Mouse (Mus musculus): ENCODE data around the gene Fbxl2.

DNA sequence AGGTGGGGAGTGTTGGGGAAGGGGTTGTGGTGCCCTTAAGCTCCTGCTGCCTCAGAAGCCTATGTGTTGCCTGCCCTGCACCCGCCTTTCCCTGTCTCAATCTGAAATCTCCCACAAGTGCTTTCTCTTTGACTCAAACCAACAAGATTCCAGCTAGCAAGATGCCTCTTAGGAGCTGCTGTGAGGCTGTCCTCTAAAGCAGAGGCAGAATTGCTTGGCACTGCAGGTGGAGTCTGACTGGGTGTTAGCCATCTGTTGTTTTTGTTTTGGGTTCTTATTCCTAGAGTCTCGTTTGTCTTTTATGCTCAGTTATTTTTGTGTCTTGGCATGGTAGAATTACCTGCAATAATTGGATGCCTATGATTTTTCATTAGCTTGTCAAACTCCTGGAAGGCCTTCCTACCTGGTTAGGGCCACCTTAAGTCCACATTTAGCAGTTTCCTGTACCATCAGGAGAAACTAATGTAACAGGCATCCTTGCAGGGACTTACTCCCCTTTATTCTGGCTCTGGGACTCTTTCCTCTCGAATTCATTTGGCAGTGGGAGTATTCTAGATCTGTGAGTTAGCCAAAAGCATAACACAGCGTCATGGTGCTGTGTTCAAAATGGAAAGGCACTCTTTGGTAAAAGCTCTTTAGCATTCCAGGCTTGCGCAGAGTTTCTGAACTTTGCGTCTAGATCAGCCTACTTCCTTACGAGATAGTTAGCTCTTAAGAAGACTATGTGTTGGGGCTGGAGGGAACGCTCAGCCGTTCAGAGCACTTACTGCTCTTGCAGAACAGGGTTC lies 106.7 kb downstream of the Fbxl2 start:
- no peak for TF ChIP-seq CTCF (IDR thresholded peaks at IDR 0.05; ENCODE audit: extremely low read depth, insufficient read depth, low read length)
- no peak for TF ChIP-seq POLR2A (IDR thresholded peaks at IDR 0.05; ENCODE audit: extremely low read depth, insufficient read depth, low read length)

Measured in cortical plate, adult 2 months (tissue).